Mouse (Mus musculus) kidney, postnatal 0 days (tissue): ENCODE results near the gene Srp68. TPM values are rescaled to one million over a fixed set of nuclear protein-coding genes. Genes with fewer than 3 reads are reported as not detected.

Source experiments
- ATAC-seq: fragments of 200-750 bp; cut with Nextera tagmentation; replicated peaks from 2 replicates; pipeline ENCODE4 v1.8.0; 2017; ENCODE audit warnings: low read depth, moderate number of reproducible peaks, moderate TSS enrichment, moderate library complexity; ENCODE audit not compliant: low FRiP score
- DNase-seq: peaks from one replicate; pipeline ENCODE4 v3.0.0-alpha.2; 2016; ENCODE audit warnings: low spot score
- H3K27ac ChIP-seq: fragments of 300-500 bp; sonication (generic); 2 replicates; pipeline ENCODE4 v1.5.1; 2014; ENCODE audit warnings: mild to moderate bottlenecking
- H3K27me3 ChIP-seq: fragments of 300-500 bp; sonication (generic); 2 replicates; pipeline ENCODE4 v1.6.1; 2014; ENCODE audit warnings: low read length, mixed read lengths; ENCODE audit not compliant: insufficient read depth
- H3K36me3 ChIP-seq: fragments of 300-500 bp; sonication (generic); 2 replicates; pipeline ENCODE4 v1.6.1; 2014; ENCODE audit warnings: low read length, mixed read lengths; ENCODE audit not compliant: insufficient read depth
- H3K4me1 ChIP-seq: fragments of 300-500 bp; sonication (generic); replicated peaks from 2 replicates; pipeline ENCODE4 v1.6.1; 2014; ENCODE audit warnings: antibody characterized with exemption, low read length, mixed read lengths; ENCODE audit not compliant: insufficient read depth
- H3K4me2 ChIP-seq: fragments of 300-500 bp; sonication (generic); 2 replicates; pipeline ENCODE4 v1.6.1; 2014; ENCODE audit warnings: mild to moderate bottlenecking, low read length, moderate library complexity, mixed read lengths
- H3K4me3 ChIP-seq: fragments of 300-500 bp; sonication (generic); replicated peaks from 2 replicates; pipeline ENCODE4 v1.5.1; 2014; ENCODE audit warnings: low read depth, low read length
- H3K9ac ChIP-seq: fragments of 300-500 bp; sonication (generic); 2 replicates; pipeline ENCODE4 v1.6.1; 2014; ENCODE audit warnings: low read depth, low read length
- H3K9me3 ChIP-seq: fragments of 300-500 bp; sonication (generic); replicated peaks from 2 replicates; pipeline ENCODE4 v1.6.1; 2016; ENCODE audit warnings: low read length, inconsistent platforms, mixed read lengths
- CTCF ChIP-seq: IDR thresholded peaks from 2 replicates; pipeline ENCODE4 v1.5.1; 2016; ENCODE audit warnings: antibody characterized with exemption, low read depth, mild to moderate bottlenecking, moderate library complexity
- WGBS: fragments of 180-500 bp; shearing (Covaris S2); extraction: QIAGEN DNeasy Blood & Tissue Kit; methylation state at CpG from one replicate; pipeline ENCODE4 v1.1.7; 2014; 5-methylcytosine and 5-hydroxymethylcytosine counted together
- polyA plus RNA-seq: library from polyadenylated mRNA; unstranded; fragments of >200 nt; fragmentation: Nextera tagmentation; extraction: Ambion mirVana; gene quantifications from 2 replicates; pipeline ENCODE4 v1.2.1, GENCODE M21; 2015

Srp68 gene
- polyA plus RNA-seq, 1 experiment from 2014 or later: 62.1 TPM

DNA sequence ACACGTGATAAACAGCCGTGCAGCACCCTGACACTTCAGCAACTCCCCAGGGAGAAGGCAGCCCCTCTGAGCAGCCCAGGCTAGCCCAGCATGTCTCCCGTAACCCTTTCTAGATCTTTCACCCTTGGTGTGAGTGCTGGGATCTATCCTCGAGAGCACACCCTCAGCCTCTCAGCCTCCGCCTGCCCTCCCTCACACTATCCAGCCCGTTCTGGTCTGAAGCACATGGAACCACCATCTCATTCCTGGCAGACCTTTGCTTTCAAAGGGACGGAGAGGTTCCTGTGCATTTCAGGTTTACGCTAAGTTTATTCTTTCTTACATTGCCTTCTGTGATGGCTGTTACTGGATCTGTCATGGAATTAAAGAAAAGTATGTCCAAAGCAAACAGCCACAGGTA, 29.4 kb downstream of the Srp68 start:
- Histone ChIP-seq H3K9me3 (no peaks in the 10 kb centered on the region), H3K4me3 (no peak overlapping the region), H3K9ac (no peak overlapping the region), H3K27me3 (no peaks in the 10 kb centered on the region), H3K4me2 (no peak overlapping the region), H3K36me3 (peaks cover 51% of the 10 kb centered on the region), H3K27ac (0 out of 2 replicates have a peak overlapping the region, but pooled peaks have one; percentile 10), H3K4me1 (peaks cover 13% of the 10 kb centered on the region; the same call in 1 of the 2 replicates)
- 54% methylated on average over 8 of the region's 8 CpGs for WGBS
- peak; percentile 48; the same call in 1 of the 2 replicates for ATAC-seq
- no peak for DNase-seq
- TF ChIP-seq CTCF: no peak

DNA sequence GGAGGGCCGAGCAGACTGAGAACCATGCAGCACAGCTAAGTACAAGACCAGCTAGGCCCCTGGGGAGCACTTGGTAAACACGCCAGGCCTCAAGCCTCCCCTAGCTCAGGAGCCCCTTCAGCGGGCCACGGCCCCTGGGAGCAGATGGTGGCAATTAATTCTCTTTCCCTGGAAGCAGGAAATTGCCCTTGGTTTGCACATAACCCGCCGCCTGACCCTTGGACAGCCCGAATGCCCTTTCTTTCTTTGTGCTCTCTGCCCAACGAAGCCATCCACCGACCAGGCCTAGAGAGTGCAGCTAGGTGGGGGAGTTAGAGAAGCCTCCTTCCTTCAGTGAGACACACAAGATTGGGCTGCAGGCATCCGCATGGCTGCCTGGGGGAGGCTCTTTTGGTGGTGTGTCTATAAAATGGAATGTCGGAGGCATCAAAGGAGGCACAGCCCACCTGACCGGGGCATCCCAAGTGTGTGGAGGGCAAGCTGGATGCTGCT, 32.2 kb downstream of the Srp68 start:
- Histone ChIP-seq H3K4me1 (peaks cover 22% of the 10 kb centered on the region; the same call in 1 of the 2 replicates), H3K27me3 (no peaks in the 10 kb centered on the region), H3K9ac (peak overlapping the region; percentile 23; the same call in 1 of the 2 replicates), H3K9me3 (no peaks in the 10 kb centered on the region), H3K36me3 (peaks cover 24% of the 10 kb centered on the region), H3K4me3 (no peak overlapping the region), H3K27ac (peak overlapping the region; percentile 87), H3K4me2 (no peak overlapping the region)
- DNase-seq (peak; percentile 83), ATAC-seq (peak; percentile 51; the same call in 1 of the 2 replicates)
- TF ChIP-seq CTCF: peak; percentile 20; the same call in 1 of the 2 replicates
- 20% methylated on average over 12 of the region's 12 CpGs for WGBS

DNA sequence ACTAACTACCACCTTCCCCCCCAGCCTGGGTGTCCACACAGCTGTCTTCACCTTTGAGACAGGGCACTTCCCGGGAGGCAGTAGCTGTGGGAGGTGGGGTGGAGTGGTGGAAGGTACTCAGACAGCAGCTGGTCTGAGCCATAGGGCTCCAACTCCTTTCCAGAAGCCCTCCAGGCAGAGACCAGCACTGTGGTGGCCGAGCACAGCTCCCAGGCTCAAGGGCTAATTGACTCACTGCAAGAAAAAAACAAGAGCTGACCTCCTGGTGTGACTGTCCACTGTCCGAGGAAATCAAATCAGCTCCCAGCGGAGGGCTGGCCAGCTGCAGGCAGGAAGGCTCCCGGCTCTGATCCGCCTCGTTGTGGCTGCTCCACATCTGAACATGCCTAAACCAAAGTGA, 34.2 kb downstream of the Srp68 start:
- 0 out of 2 replicates have a peak overlapping the region, but pooled peaks have one; percentile 5 for H3K9ac ChIP-seq
- 0 out of 2 replicates have a peak overlapping the region, but pooled peaks have one; percentile 8 for H3K27ac ChIP-seq
- no peak overlapping the region for H3K4me2 ChIP-seq
- no peak for TF ChIP-seq CTCF
- H3K4me1 ChIP-seq: peaks cover 22% of the 10 kb centered on the region; the same call in 1 of the 2 replicates
- H3K27me3 ChIP-seq: no peaks in the 10 kb centered on the region
- 24% methylated on average over 7 of the region's 7 CpGs for WGBS
- no peaks in the 10 kb centered on the region for H3K9me3 ChIP-seq
- DNase-seq: no peak
- H3K4me3 ChIP-seq: no peak overlapping the region
- no peak for ATAC-seq
- peaks cover 5% of the 10 kb centered on the region; the same call in 1 of the 2 replicates for H3K36me3 ChIP-seq

DNA sequence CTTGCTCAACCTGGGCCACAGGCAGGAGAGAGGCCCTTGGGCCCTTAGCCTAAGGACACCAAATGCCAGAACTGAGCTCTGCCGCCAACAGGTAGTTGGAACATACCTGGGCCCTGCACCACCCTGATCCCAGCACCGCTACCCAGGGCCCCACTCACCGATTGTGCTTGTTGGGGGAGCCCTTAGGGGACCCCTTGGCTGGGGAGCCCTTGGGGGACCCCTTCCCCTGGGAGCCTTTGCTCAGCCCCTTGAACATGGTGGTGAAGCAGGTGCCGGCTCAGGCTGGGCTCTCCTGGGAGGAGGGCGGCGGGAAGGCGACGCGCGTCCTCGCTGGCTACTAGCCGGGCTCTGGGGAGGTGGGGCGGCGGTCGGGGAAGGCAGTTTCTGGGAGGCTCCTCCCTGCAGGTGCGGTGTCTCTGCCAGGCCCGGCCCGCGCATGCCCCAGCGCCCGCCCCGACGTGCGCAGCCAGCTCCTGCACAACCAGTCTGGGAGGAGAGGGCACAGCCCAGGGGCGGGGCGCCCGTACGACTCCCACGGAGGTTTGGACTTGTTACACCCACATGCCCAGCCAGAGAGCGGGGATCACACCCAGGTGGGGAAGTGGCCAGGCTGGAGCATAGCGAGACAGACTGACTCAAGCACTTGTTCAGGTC, 36.1 kb downstream of the Srp68 start, which contains the start of gene Evpl:
Evpl (minus strand) TSS at position 336 of the 654 bp plus-strand sequence.
- Histone ChIP-seq H3K27me3 (no peaks in the 10 kb centered on the region), H3K36me3 (no peaks in the 10 kb centered on the region), H3K4me1 (peaks cover 22% of the 10 kb centered on the region; the same call in 1 of the 2 replicates), H3K9ac (peak within 1 kb of the TSS; percentile 62), H3K9me3 (no peaks in the 10 kb centered on the region), H3K4me2 (peak within 1 kb of the TSS; percentile 62), H3K27ac (peak within 1 kb of the TSS; percentile 64), H3K4me3 (peak within 1 kb of the TSS; percentile 28)
- peak; percentile 87 for ATAC-seq
- WGBS: 9% methylated on average over 31 of the region's 31 CpGs
- TF ChIP-seq CTCF: no peak
- peak; percentile 67 for DNase-seq

DNA sequence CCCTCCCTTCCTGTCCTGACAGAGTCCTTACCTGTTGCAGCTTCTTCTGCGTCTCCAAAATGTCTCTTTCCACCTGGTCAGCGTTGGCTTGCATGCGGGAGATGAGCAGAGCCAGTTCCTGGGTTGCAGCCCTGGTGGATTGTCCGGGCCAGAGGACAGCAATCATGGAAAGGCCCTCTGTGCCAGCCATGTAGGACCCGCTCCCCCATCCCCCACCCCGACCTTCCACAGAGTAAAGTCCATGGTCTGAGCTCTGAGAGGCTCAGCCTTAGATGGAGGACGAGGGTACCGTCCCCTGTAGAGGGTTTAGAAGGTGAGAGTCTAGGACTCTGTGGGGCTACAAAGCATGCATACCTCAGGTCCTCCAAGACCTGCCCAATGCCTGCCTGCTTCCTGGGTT, 39.1 kb downstream of the Srp68 start:
- no peaks in the 10 kb centered on the region for H3K27me3 ChIP-seq
- H3K9ac ChIP-seq: no peak overlapping the region
- H3K27ac ChIP-seq: no peak overlapping the region
- 80% methylated on average over 8 of the region's 8 CpGs for WGBS
- no peaks in the 10 kb centered on the region for H3K9me3 ChIP-seq
- H3K4me3 ChIP-seq: no peak overlapping the region
- no peak for DNase-seq
- no peak for TF ChIP-seq CTCF
- no peak overlapping the region for H3K4me2 ChIP-seq
- peaks cover 11% of the 10 kb centered on the region; the same call in 1 of the 2 replicates for H3K4me1 ChIP-seq
- no peaks in the 10 kb centered on the region for H3K36me3 ChIP-seq
- no peak for ATAC-seq

DNA sequence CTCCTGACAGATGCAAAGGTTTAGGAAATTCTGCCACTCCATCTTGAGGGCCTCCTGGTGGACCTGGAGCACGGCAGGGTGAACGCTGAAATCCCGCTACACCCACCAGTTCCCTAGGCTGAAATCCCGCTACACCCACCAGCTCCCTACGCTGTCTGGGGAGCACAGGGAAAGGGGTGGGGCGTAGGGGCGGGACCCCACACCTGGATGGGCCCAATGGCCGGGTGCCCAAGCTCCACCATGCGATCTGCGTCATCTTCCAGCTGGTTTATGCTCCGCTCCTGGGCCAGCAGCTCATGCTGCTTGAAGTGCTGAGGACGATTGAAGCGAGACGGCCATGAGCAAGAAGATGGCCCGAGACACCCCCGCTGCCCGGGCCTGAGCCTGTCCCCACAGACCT, 41.6 kb downstream of the Srp68 start:
- 31% methylated on average over 15 of the region's 17 CpGs for WGBS
- ATAC-seq (peak; percentile 21; the same call in 1 of the 2 replicates), DNase-seq (no peak)
- H3K9ac ChIP-seq: no peak overlapping the region
- no peaks in the 10 kb centered on the region for H3K9me3 ChIP-seq
- peaks cover 3% of the 10 kb centered on the region; the same call in 1 of the 2 replicates for H3K4me1 ChIP-seq
- H3K27me3 ChIP-seq: no peaks in the 10 kb centered on the region
- no peak overlapping the region for H3K27ac ChIP-seq
- TF ChIP-seq CTCF: no peak
- H3K4me3 ChIP-seq: no peak overlapping the region
- no peak overlapping the region for H3K4me2 ChIP-seq
- no peaks in the 10 kb centered on the region for H3K36me3 ChIP-seq
